Mouse (Mus musculus): ENCODE data around the gene Kcnc2. TPM values are rescaled to one million over a fixed set of nuclear protein-coding genes. Genes with fewer than 3 reads are reported as not detected.
A peak's percentile ranks its signal among the peaks of the same experiment; 100 is the strongest.
"Not testable (repeated sequence)": the region's sequence is repeated elsewhere in the genome, so short reads cannot be mapped to it uniquely, and the experiment has no call there.

Gene Kcnc2
- polyA plus RNA-seq (2012; rRNA removed), result 0.09 and 0.18 TPM in 2 replicates

DNA sequence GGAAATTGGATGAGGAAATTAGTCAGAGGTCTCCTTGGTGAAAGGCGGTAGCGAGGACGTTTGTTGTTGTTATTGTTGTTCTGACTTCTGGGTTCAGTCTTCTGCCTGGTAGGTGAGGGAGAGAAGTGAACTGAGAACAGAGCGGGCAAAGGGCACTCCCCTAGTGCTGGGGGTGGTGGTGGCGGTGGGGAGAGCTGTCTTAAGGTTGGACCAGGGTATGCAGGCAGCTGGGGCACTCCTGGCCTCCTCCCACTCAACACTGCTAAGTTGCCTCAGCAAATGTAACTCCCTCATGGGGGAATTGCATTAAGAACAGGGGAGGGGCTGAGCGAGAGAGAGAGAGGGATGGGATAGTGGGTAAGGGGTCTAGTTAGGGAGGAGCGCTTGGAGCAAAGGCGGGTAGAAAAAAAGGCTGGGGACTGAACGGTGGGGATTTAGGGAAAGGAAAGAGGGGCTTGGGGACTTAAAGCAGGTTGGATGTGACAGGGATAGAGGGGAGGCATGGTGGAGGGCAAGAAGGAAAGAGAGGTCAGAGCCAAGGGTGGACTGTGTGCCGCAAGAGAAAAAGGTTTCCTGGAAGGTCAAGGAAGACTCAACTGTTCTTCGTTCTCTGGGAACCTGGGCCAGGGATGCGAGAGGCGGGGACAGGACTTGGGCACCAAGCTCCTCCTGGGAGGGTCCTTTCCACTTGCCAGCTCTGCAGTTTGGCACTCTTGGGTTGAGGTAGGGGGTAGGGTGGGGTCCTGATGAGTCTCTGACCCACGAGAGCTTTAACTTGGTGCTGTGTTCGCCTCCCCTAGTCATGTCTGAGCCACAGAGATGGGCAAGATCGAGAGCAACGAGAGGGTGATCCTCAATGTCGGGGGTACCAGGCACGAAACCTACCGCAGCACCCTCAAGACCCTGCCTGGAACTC is at the start of gene Kcnc2:
Kcnc2 (plus strand) TSS at position 235 of the 916 bp plus-strand sequence.
- 2% methylated on average over 20 of the region's 20 CpGs for WGBS

DNA sequence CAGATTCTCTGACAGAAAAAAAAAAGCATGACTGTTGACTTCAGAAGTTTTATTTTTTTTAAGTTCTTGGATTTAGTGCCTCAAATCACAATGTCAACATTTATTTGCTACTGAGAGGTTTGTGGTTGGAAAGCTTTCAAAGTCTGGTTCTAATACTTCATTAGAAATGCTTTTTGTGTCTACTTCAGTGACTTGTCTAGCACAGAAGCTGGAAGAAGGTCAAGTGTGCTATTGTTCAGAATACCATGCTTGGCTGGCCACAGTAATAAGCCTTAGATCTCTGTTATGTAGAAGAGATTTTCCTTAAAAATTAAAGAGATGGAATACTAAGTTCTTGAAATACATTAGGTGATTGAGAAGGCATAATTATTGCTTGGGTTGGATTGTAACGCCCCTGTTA is 43.8 kb upstream of the Kcnc2 start:
- no peaks in the 10 kb centered on the region for H3K4me1 ChIP-seq (ENCODE audit: control insufficient read depth, insufficient read depth, insufficient read length, low read length)
- WGBS, result 20% methylated on average over 1 of the region's 1 CpGs
- H3K36me3 ChIP-seq (ENCODE audit: control insufficient read depth, insufficient read depth, low read length), result no peaks in the 10 kb centered on the region
- TF ChIP-seq POLR2A (IDR thresholded peaks at IDR 0.05; ENCODE audit: low read depth, low read length), result no peak
- no peak for TF ChIP-seq CTCF (IDR thresholded peaks at IDR 0.05; ENCODE audit: extremely low read depth, insufficient read length, insufficient replicate concordance, low read depth, low read length)
- no peak overlapping the region for H3K27ac ChIP-seq (ENCODE audit: insufficient read depth, low read depth, low read length)
- H3K27me3 ChIP-seq (ENCODE audit: control insufficient read depth, insufficient read depth, low read length), result no peaks in the 10 kb centered on the region
- no peak overlapping the region for H3K4me3 ChIP-seq (ENCODE audit: low read depth, low read length)

More for the DNA sequence above, at the start of gene Kcnc2:
- H3K4me3 ChIP-seq (ENCODE audit: low read depth, low read length), result peak within 1 kb of the TSS; percentile 3; the same call in 1 of the 2 replicates
- peaks cover 23% of the 10 kb centered on the region for H3K27me3 ChIP-seq (ENCODE audit: control insufficient read depth, insufficient read depth, low read length)
- H3K27ac ChIP-seq (ENCODE audit: insufficient read depth, low read depth, low read length), result no peak within 1 kb of the TSS
- TF ChIP-seq POLR2A (IDR thresholded peaks at IDR 0.05; ENCODE audit: low read depth, low read length) (no peak), CTCF (IDR thresholded peaks at IDR 0.05; ENCODE audit: extremely low read depth, insufficient read length, insufficient replicate concordance, low read depth, low read length) (no peak)
- no peaks in the 10 kb centered on the region for H3K36me3 ChIP-seq (ENCODE audit: control insufficient read depth, insufficient read depth, low read length)
- no peaks in the 10 kb centered on the region for H3K4me1 ChIP-seq (ENCODE audit: control insufficient read depth, insufficient read depth, insufficient read length, low read length)

DNA sequence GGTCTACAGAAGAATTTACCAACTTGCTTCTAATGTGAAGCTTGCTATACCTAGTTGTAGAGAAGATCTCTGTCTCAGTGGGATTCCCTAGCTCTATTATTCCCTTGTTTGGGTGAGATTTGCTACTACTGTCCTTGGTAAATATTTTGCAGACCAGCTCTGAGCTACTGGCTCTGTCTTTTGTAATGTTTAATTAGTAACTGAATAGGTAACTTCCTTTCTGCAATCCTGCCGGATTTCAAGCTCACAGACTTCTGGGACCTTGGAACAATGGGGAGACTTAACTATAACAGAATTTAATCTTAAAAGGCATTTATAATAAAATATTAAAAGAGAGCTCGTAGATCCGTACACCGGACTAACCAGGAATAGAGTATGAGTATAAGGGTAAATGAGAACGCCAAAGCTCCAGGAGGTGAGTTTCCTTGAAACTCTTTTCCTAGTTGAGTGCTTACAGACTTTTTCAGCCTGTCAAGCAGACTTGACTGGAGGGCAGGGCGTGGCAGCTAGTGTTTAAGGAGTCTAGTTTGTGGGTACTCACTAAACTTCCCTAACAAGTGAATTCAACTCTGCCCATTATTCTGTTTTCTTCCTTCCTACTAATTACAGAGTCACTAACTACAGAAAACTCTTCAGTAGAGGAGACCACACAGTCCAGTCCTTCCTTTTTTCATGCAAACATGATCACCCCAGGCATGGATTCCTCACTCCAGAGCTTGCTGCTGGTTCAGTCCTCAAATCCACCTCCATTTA is 41.7 kb upstream of the Kcnc2 start:
- not testable (repeated sequence) for H3K4me3 ChIP-seq (ENCODE audit: low read depth, low read length); H3K27me3 ChIP-seq (ENCODE audit: control insufficient read depth, insufficient read depth, low read length); H3K4me1 ChIP-seq (ENCODE audit: control insufficient read depth, insufficient read depth, insufficient read length, low read length); H3K36me3 ChIP-seq (ENCODE audit: control insufficient read depth, insufficient read depth, low read length); H3K27ac ChIP-seq (ENCODE audit: insufficient read depth, low read depth, low read length)
- 30% methylated on average over 6 of the region's 6 CpGs for WGBS

DNA sequence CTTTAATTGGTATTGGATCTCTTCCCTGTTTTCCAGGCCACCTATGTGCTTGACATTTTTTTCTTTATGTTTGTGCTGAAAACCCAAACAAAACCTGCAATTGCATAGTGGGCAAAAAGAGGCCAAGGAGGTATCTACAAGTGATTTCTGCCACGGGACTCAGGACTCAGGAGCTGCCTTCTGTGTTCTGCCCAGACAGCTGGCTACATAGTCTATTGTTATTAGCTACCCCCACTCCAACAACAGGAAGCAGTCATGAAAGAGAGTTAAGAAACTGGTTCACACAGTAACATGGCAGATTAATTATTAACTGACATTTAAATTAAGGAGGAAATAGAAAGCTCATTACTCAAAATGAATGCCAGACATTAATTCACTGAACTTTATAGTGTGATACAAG is 38.2 kb upstream of the Kcnc2 start:
- H3K36me3 ChIP-seq (ENCODE audit: control insufficient read depth, insufficient read depth, low read length); H3K4me3 ChIP-seq (ENCODE audit: low read depth, low read length); H3K27me3 ChIP-seq (ENCODE audit: control insufficient read depth, insufficient read depth, low read length); H3K4me1 ChIP-seq (ENCODE audit: control insufficient read depth, insufficient read depth, insufficient read length, low read length); H3K27ac ChIP-seq (ENCODE audit: insufficient read depth, low read depth, low read length): not testable (repeated sequence)
- WGBS, result 3% methylated on average over 1 of the region's 1 CpGs

DNA sequence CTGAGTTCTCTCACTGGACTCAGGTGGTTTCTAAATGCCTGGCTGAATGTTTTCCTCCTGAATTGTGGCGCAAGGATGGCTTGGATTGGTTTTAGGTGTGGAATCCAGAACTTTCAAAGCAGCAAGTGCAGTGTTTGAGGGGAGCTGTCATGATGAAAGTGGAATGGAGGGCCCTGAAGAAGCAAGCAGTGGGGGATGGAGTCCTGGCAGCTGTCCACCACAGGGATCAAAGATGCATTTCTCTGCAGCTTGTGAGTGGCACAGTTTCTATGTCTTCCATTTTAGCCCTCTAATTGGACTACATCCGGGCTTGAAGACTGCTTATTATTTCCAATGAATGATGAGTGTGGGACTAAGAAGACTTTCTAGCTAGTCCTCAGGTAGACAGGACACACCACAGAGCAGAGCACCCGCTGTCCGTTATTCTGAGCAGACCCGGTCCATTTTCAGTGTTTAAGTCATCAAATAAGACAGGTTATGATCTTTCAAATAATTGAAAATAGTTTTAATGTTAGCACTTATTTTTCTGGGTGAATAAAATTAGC is 35.5 kb upstream of the Kcnc2 start:
- H3K36me3 ChIP-seq (ENCODE audit: control insufficient read depth, insufficient read depth, low read length); H3K27me3 ChIP-seq (ENCODE audit: control insufficient read depth, insufficient read depth, low read length); H3K27ac ChIP-seq (ENCODE audit: insufficient read depth, low read depth, low read length); H3K4me1 ChIP-seq (ENCODE audit: control insufficient read depth, insufficient read depth, insufficient read length, low read length); H3K4me3 ChIP-seq (ENCODE audit: low read depth, low read length): not testable (repeated sequence)
- WGBS, result 85% methylated on average over 5 of the region's 5 CpGs

DNA sequence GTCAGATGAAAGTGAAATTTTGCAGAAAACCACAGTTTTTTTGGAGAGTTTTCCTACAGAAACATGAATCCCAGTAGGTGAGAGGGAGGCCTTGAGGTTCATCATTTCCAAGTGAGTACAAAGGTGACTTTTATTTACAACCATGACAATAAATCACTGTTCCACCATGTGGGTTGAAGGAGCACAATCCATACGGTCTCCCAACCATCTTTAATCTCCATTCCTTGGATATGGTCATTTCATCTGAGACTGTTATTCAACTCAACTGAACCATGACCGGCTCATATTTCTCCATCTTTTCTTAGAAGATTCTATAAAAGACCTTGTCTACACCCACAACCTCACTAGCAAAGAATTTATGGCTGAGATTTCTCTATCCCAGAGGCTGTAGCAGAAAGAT is 22.6 kb upstream of the Kcnc2 start:
- 58% methylated on average over 2 of the region's 2 CpGs for WGBS
- Histone ChIP-seq H3K27ac (ENCODE audit: insufficient read depth, low read depth, low read length) (no peak overlapping the region), H3K36me3 (ENCODE audit: control insufficient read depth, insufficient read depth, low read length) (no peaks in the 10 kb centered on the region), H3K27me3 (ENCODE audit: control insufficient read depth, insufficient read depth, low read length) (no peaks in the 10 kb centered on the region), H3K4me3 (ENCODE audit: low read depth, low read length) (no peak overlapping the region), H3K4me1 (ENCODE audit: control insufficient read depth, insufficient read depth, insufficient read length, low read length) (no peaks in the 10 kb centered on the region)
- no peak for TF ChIP-seq POLR2A (IDR thresholded peaks at IDR 0.05; ENCODE audit: low read depth, low read length)
- no peak for TF ChIP-seq CTCF (IDR thresholded peaks at IDR 0.05; ENCODE audit: extremely low read depth, insufficient read length, insufficient replicate concordance, low read depth, low read length)

DNA sequence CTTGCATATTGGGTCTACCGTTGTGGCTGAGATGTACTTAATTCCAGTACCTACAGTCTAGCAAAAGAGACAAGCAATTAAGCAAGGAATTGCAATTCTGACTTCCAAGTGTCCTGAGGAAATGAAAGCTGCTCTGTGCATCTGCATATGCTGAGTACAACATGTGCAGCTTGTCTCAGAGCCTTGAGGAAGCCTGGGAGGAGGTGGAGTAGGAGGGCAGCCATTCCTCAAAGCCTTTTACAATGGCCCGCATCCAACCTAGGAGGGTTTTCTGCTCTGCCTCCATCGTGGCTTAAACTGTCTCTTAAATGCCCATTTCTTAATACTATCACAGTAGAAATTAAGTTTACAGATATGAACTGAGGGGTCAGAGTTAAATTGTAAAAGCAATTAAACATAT is 7.5 kb upstream of the Kcnc2 start:
- Histone ChIP-seq H3K4me3 (ENCODE audit: low read depth, low read length) (no peak overlapping the region), H3K27ac (ENCODE audit: insufficient read depth, low read depth, low read length) (no peak overlapping the region), H3K4me1 (ENCODE audit: control insufficient read depth, insufficient read depth, insufficient read length, low read length) (no peaks in the 10 kb centered on the region), H3K36me3 (ENCODE audit: control insufficient read depth, insufficient read depth, low read length) (no peaks in the 10 kb centered on the region), H3K27me3 (ENCODE audit: control insufficient read depth, insufficient read depth, low read length) (no peaks in the 10 kb centered on the region)
- TF ChIP-seq POLR2A (IDR thresholded peaks at IDR 0.05; ENCODE audit: low read depth, low read length) (no peak), CTCF (IDR thresholded peaks at IDR 0.05; ENCODE audit: extremely low read depth, insufficient read length, insufficient replicate concordance, low read depth, low read length) (no peak)
- WGBS, result 72% methylated on average over 3 of the region's 3 CpGs

All from small intestine, adult 2 months (tissue).